Mouse (Mus musculus) heart, embryonic 11.5 days (tissue): ENCODE data around the gene Itpkb. TPM values are rescaled to one million over a fixed set of nuclear protein-coding genes. Genes with fewer than 3 reads are reported as not detected.

Experiments
- ATAC-seq: fragments of 200-750 bp; cut with Nextera tagmentation; replicated peaks from 2 replicates; pipeline ENCODE4 v1.8.0; 2017; ENCODE audit warnings: moderate library complexity; ENCODE audit not compliant: insufficient number of reproducible peaks, low FRiP score, low TSS enrichment
- H3K27ac ChIP-seq: fragments of 300-500 bp; sonication (generic); 2 replicates; pipeline ENCODE4 v1.5.1; 2014; ENCODE audit warnings: mild to moderate bottlenecking, low read depth, low read length
- H3K27me3 ChIP-seq: fragments of 300-500 bp; sonication (generic); 2 replicates; pipeline ENCODE4 v1.6.1; 2014; ENCODE audit warnings: mild to moderate bottlenecking, low read length, mixed read lengths; ENCODE audit not compliant: control insufficient read depth, insufficient read depth
- H3K36me3 ChIP-seq: fragments of 300-500 bp; sonication (generic); 2 replicates; pipeline ENCODE4 v1.6.1; 2014; ENCODE audit warnings: mild to moderate bottlenecking, low read length, moderate library complexity, mixed read lengths; ENCODE audit not compliant: control insufficient read depth, insufficient read depth
- H3K4me1 ChIP-seq: fragments of 300-500 bp; sonication (generic); 2 replicates; pipeline ENCODE4 v1.6.1; 2014; ENCODE audit warnings: low read length; ENCODE audit not compliant: control insufficient read depth, insufficient read depth
- H3K4me2 ChIP-seq: fragments of 300-500 bp; sonication (generic); 2 replicates; pipeline ENCODE4 v1.6.1; 2014; ENCODE audit warnings: mild to moderate bottlenecking, moderate library complexity
- H3K4me3 ChIP-seq: fragments of 300-500 bp; sonication (generic); 2 replicates; pipeline ENCODE4 v1.5.1; 2014; ENCODE audit warnings: low read depth, low read length
- H3K9ac ChIP-seq: fragments of 300-500 bp; sonication (generic); 2 replicates; pipeline ENCODE4 v1.6.1; 2014; ENCODE audit warnings: mild to moderate bottlenecking, low read depth, low read length, moderate library complexity
- H3K9me3 ChIP-seq: fragments of 300-500 bp; sonication (generic); replicated peaks from 2 replicates; pipeline ENCODE4 v1.6.1; 2016; ENCODE audit warnings: low read length; ENCODE audit not compliant: control insufficient read depth
- WGBS: fragments of 180-500 bp; shearing (Covaris S2); extraction: QIAGEN DNeasy Blood & Tissue Kit; methylation state at CpG from one replicate; pipeline ENCODE4 v1.1.7; 2014; ENCODE audit not compliant: insufficient replicate concordance; 5-methylcytosine and 5-hydroxymethylcytosine counted together
- polyA plus RNA-seq: library from polyadenylated mRNA; unstranded; fragments of >200 nt; fragmentation: Nextera tagmentation; extraction: Ambion mirVana; gene quantifications from 2 replicates; pipeline ENCODE4 v1.2.1, GENCODE M21; 2014

Gene Itpkb
- polyA plus RNA-seq, 1 experiment from 2014 or later = 4.0 TPM

DNA sequence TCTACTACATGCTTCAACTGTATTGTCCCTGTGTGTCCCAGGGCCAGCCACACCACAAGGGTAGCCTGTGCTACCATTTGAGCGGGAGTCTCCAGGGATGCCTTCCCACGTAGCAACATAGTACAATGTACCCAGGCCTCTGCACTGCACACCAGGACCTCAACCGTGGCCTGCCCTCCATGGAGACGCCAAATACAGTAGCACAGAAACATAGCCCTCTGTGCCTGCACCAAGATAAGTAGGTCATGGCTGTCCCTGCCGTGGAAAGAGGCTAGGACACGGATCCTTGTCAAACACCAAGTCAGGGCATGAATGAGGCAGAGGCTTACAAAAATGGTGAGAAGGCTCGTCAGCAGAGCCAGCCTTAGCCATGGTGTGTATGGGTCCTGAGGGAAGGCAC lies 85.6 kb downstream of the Itpkb start:
- Histone ChIP-seq H3K4me2 (no peak overlapping the region), H3K9ac (no peak overlapping the region), H3K4me1 (peaks cover 20% of the 10 kb centered on the region), H3K27me3 (no peaks in the 10 kb centered on the region), H3K9me3 (no peaks in the 10 kb centered on the region), H3K4me3 (no peak overlapping the region), H3K36me3 (no peaks in the 10 kb centered on the region), H3K27ac (no peak overlapping the region)
- ATAC-seq = no peak
- 80% methylated on average over 7 of the region's 7 CpGs for WGBS

- Histone ChIP-seq H3K4me2 (no peak overlapping the region), H3K27ac (no peak overlapping the region), H3K27me3 (no peaks in the 10 kb centered on the region), H3K36me3 (no peaks in the 10 kb centered on the region), H3K4me3 (no peak overlapping the region), H3K4me1 (peaks cover 21% of the 10 kb centered on the region), H3K9me3 (no peaks in the 10 kb centered on the region), H3K9ac (no peak overlapping the region)
- ATAC-seq = no peak
- WGBS = 35% methylated on average over 2 of the region's 2 CpGs
These were observed 86.8 kb downstream of the Itpkb start for GRCm38 (mm10) chr1:180417118-180417517.

- Histone ChIP-seq H3K4me1 (peaks cover 25% of the 10 kb centered on the region), H3K4me2 (no peak overlapping the region), H3K27ac (no peak overlapping the region), H3K9me3 (no peaks in the 10 kb centered on the region), H3K4me3 (no peak overlapping the region), H3K36me3 (no peaks in the 10 kb centered on the region), H3K9ac (no peak overlapping the region), H3K27me3 (no peaks in the 10 kb centered on the region)
- WGBS = 81% methylated on average over 2 of the region's 2 CpGs
- no peak for ATAC-seq
These were observed 88.8 kb downstream of the Itpkb start for GRCm38 (mm10) chr1:180419059-180419458.

- Histone ChIP-seq H3K9ac (no peak overlapping the region), H3K4me2 (no peak overlapping the region), H3K4me3 (no peak overlapping the region), H3K4me1 (peaks cover 18% of the 10 kb centered on the region), H3K36me3 (no peaks in the 10 kb centered on the region), H3K9me3 (no peaks in the 10 kb centered on the region), H3K27ac (no peak overlapping the region), H3K27me3 (0 out of 2 replicates have a peak, but pooled peaks cover 2% of the 10 kb centered on the region)
- 57% methylated on average over 8 of the region's 8 CpGs for WGBS
- no peak for ATAC-seq
These were observed 90.3 kb downstream of the Itpkb start for GRCm38 (mm10) chr1:180420496-180421164.

GRCm38 (mm10) chr1:180421165-180421909 lies 91.1 kb downstream of the Itpkb start:
- Histone ChIP-seq H3K4me1 (peaks cover 18% of the 10 kb centered on the region), H3K9me3 (no peaks in the 10 kb centered on the region), H3K36me3 (no peaks in the 10 kb centered on the region), H3K4me3 (no peak overlapping the region), H3K4me2 (no peak overlapping the region; the same call in 1 of the 2 replicates), H3K9ac (no peak overlapping the region), H3K27me3 (0 out of 2 replicates have a peak, but pooled peaks cover 4% of the 10 kb centered on the region), H3K27ac (0 out of 2 replicates have a peak overlapping the region, but pooled peaks have one; percentile 0)
- no peak for ATAC-seq
- 53% methylated on average over 25 of the region's 25 CpGs for WGBS

DNA sequence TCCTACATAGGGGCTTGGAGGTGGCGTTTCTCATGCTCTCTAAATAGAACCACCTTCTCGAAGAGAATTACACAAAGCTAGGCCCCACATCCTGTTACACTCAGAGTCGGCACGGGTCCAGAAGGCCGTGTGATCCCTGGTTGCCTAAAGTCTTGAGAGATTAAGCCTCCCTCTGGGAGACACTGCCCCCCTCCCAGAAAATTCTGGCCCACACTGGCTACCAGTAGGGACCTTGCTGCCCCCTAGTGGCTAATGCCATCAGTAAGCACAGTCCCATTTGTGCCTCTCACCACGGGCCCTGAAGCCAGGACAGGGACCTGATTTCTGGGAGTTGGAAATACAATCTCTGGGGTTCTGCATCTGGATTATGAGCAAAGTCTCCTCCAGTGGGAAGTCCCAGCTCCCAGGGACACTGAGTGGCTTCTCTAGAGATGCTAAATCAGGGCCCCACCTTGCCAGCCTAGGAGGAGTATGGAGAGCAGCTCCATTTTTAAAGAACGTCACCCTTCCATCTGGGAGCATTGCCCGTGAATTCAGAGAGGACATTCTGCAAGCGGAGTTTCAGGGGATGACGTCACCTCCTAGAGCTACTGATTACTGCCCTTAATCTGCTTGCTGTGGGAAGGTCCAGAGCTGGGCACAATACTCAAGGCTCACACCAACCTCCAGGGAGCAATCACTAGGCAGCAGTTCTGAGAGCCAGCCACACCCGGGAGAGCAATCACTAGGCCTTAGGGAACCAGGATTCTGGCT lies 92.0 kb downstream of the Itpkb start:
- peak; percentile 65; the same call in 1 of the 2 replicates for ATAC-seq
- no peak overlapping the region for H3K9ac ChIP-seq
- peaks cover 15% of the 10 kb centered on the region for H3K4me1 ChIP-seq
- H3K27me3 ChIP-seq = 0 out of 2 replicates have a peak, but pooled peaks cover 4% of the 10 kb centered on the region
- no peaks in the 10 kb centered on the region for H3K36me3 ChIP-seq
- H3K9me3 ChIP-seq = no peaks in the 10 kb centered on the region
- H3K4me2 ChIP-seq = peak overlapping the region; percentile 15
- H3K27ac ChIP-seq = peak overlapping the region; percentile 36; the same call in 1 of the 2 replicates
- 21% methylated on average over 11 of the region's 11 CpGs for WGBS
- no peak overlapping the region for H3K4me3 ChIP-seq

DNA sequence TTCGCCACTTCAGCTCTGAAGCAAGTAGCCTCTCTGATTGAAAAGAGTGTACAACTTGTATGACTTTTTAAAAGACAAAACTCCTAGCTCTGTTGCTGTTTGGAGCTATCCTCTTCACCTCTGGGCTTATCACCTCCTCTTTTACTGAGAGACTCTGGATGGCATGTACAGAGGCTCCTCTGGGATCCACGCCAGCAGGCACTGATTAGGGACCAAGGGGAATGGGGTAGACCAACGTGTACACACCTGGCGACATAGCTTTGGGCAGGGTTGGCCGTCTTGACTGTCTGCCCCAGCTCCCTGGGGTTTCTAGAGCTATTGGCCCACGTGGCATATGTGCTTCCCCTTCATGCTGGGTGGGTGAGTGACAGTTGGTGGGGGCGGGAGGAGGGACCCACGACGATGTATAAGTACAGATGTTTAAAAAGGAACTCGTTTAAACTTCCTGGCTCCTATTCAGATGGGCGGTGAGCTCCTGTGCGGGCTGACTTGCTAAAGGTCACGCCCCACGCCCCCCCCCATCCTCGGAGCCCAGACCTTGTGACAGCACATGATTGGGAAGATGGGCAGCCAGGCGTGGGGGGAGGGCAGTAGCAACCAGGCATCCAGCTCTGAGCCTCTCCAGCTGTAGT lies 92.8 kb downstream of the Itpkb start:
- Histone ChIP-seq H3K36me3 (no peaks in the 10 kb centered on the region), H3K4me2 (no peak overlapping the region), H3K27me3 (0 out of 2 replicates have a peak, but pooled peaks cover 4% of the 10 kb centered on the region), H3K9me3 (no peaks in the 10 kb centered on the region), H3K4me3 (no peak overlapping the region), H3K4me1 (peaks cover 15% of the 10 kb centered on the region), H3K9ac (no peak overlapping the region), H3K27ac (peak overlapping the region; percentile 36; the same call in 1 of the 2 replicates)
- 52% methylated on average over 16 of the region's 16 CpGs for WGBS
- ATAC-seq = no peak

DNA sequence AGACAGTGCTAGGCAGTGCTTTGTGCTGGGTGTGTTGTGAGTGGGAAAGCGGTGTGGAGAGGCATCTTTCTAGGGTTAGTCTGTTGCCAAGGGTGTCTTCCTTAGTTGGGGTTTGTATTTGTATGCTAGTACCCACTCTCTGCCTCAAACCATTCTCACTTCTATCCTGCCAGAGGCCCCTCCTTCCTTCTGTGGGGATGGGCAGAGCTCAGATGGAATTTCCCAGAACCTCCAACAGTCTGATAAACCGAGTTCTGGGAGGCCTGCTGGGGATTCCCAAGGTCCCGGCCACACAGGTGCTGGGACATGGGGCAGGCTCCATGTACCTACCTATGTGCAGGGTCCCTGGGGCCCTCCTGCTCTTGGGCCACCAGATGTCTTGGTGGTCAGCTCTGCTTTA lies 93.6 kb downstream of the Itpkb start:
- WGBS = 76% methylated on average over 3 of the region's 3 CpGs
- 0 out of 2 replicates have a peak, but pooled peaks cover 4% of the 10 kb centered on the region for H3K27me3 ChIP-seq
- H3K36me3 ChIP-seq = no peaks in the 10 kb centered on the region
- H3K4me1 ChIP-seq = peaks cover 15% of the 10 kb centered on the region
- no peaks in the 10 kb centered on the region for H3K9me3 ChIP-seq
- no peak overlapping the region for H3K4me2 ChIP-seq
- ATAC-seq = no peak
- H3K27ac ChIP-seq = no peak overlapping the region
- no peak overlapping the region for H3K9ac ChIP-seq
- H3K4me3 ChIP-seq = no peak overlapping the region
